Mouse (Mus musculus) intestine, embryonic 14.5 days (tissue): ENCODE measurements around the gene Gramd1c. TPM values are rescaled to one million over a fixed set of nuclear protein-coding genes. Genes with fewer than 3 reads are reported as not detected.

ENCODE experiments used
- ATAC-seq: fragments of 200-750 bp; cut with Nextera tagmentation; replicated peaks from 2 replicates; pipeline ENCODE4 v1.8.0; 2017; ENCODE audit warnings: low read depth, moderate number of reproducible peaks, moderate TSS enrichment, moderate library complexity; ENCODE audit not compliant: low FRiP score, low TSS enrichment
- DNase-seq: peaks from one replicate; pipeline ENCODE4 v3.0.0-alpha.2; 2018; ENCODE audit warnings: low spot score
- H3K27ac ChIP-seq: fragments of 300-500 bp; sonication (generic); 2 replicates; pipeline ENCODE4 v1.5.1; 2014; ENCODE audit warnings: low read depth, mild to moderate bottlenecking, control low read depth
- H3K27me3 ChIP-seq: fragments of 300-500 bp; sonication (generic); replicated peaks from 2 replicates; pipeline ENCODE4 v1.6.1; 2014; ENCODE audit warnings: low read length, control low read depth; ENCODE audit not compliant: control insufficient read depth, insufficient read depth
- H3K36me3 ChIP-seq: fragments of 300-500 bp; sonication (generic); 2 replicates; pipeline ENCODE4 v1.6.1; 2014; ENCODE audit warnings: low read length, control low read depth; ENCODE audit not compliant: control insufficient read depth, insufficient read depth
- H3K4me1 ChIP-seq: fragments of 300-500 bp; sonication (generic); replicated peaks from 2 replicates; pipeline ENCODE4 v1.6.1; 2014; ENCODE audit warnings: low read length, control low read depth, mixed read lengths; ENCODE audit not compliant: control insufficient read depth, insufficient read depth
- H3K4me2 ChIP-seq: fragments of 300-500 bp; sonication (generic); 2 replicates; pipeline ENCODE4 v1.6.1; 2014; ENCODE audit warnings: low read length
- H3K4me3 ChIP-seq: fragments of 300-500 bp; sonication (generic); 2 replicates; pipeline ENCODE4 v1.5.1; 2014; ENCODE audit warnings: low read depth, low read length, control low read depth, mixed read lengths
- H3K9ac ChIP-seq: fragments of 300-500 bp; sonication (generic); 2 replicates; pipeline ENCODE4 v1.6.1; 2014; ENCODE audit warnings: mild to moderate bottlenecking, low read length
- H3K9me3 ChIP-seq: fragments of 300-500 bp; sonication (generic); 2 replicates; pipeline ENCODE4 v1.6.1; 2016; ENCODE audit warnings: low read length, control low read depth; ENCODE audit not compliant: control insufficient read depth
- WGBS: fragments of 180-500 bp; shearing (Covaris S2); extraction: QIAGEN DNeasy Blood & Tissue Kit; methylation state at CpG from one replicate; pipeline ENCODE4 v1.1.7; 2014; 5-methylcytosine and 5-hydroxymethylcytosine counted together
- polyA plus RNA-seq: library from polyadenylated mRNA; unstranded; fragments of >200 nt; fragmentation: Nextera tagmentation; extraction: Ambion mirVana; gene quantifications from 2 replicates; pipeline ENCODE4 v1.2.1, GENCODE M21; 2014

Gene Gramd1c
- polyA plus RNA-seq, 1 experiment from 2014 or later: 7.2 TPM

- Histone ChIP-seq H3K27ac (no peak overlapping the region), H3K4me1 (no peaks in the 10 kb centered on the region), H3K9me3 (no peaks in the 10 kb centered on the region), H3K27me3 (no peaks in the 10 kb centered on the region), H3K9ac (no peak overlapping the region), H3K36me3 (no peaks in the 10 kb centered on the region), H3K4me2 (no peak overlapping the region), H3K4me3 (no peak overlapping the region)
- ATAC-seq (peak; percentile 47; the same call in 1 of the 2 replicates), DNase-seq (peak; percentile 48)
- 86% methylated on average over 5 of the region's 5 CpGs for WGBS
Observed at GRCm38 (mm10) chr16:44033365-44033764, 29.8 kb downstream of the Gramd1c start.

- peaks cover 7% of the 10 kb centered on the region; the same call in 1 of the 2 replicates for H3K4me1 ChIP-seq
- DNase-seq (peak; percentile 3), ATAC-seq (no peak)
- no peak overlapping the region for H3K4me2 ChIP-seq
- no peaks in the 10 kb centered on the region for H3K36me3 ChIP-seq
- no peak overlapping the region for H3K9ac ChIP-seq
- H3K4me3 ChIP-seq: no peak overlapping the region
- no peaks in the 10 kb centered on the region for H3K27me3 ChIP-seq
- no peaks in the 10 kb centered on the region for H3K9me3 ChIP-seq
- WGBS: 53% methylated on average over 2 of the region's 2 CpGs
- no peak overlapping the region for H3K27ac ChIP-seq
Observed at GRCm38 (mm10) chr16:44029273-44029672, 33.9 kb downstream of the Gramd1c start.

- H3K4me1 ChIP-seq: peaks cover 7% of the 10 kb centered on the region; the same call in 1 of the 2 replicates
- H3K27me3 ChIP-seq: no peaks in the 10 kb centered on the region
- no peak overlapping the region for H3K27ac ChIP-seq
- H3K9me3 ChIP-seq: no peaks in the 10 kb centered on the region
- WGBS: 52% methylated on average over 9 of the region's 9 CpGs
- no peaks in the 10 kb centered on the region for H3K36me3 ChIP-seq
- H3K4me2 ChIP-seq: no peak overlapping the region
- DNase-seq (peak; percentile 33), ATAC-seq (no peak)
- H3K9ac ChIP-seq: no peak overlapping the region
- no peak overlapping the region for H3K4me3 ChIP-seq
Observed at GRCm38 (mm10) chr16:44026822-44027221, 36.3 kb downstream of the Gramd1c start.

- peaks cover 7% of the 10 kb centered on the region; the same call in 1 of the 2 replicates for H3K4me1 ChIP-seq
- DNase-seq (no peak), ATAC-seq (no peak)
- H3K27ac ChIP-seq: no peak overlapping the region
- H3K9me3 ChIP-seq: no peaks in the 10 kb centered on the region
- no peak overlapping the region for H3K4me3 ChIP-seq
- no peaks in the 10 kb centered on the region for H3K36me3 ChIP-seq
- no peak overlapping the region for H3K4me2 ChIP-seq
- WGBS: 72% methylated on average over 6 of the region's 6 CpGs
- no peaks in the 10 kb centered on the region for H3K27me3 ChIP-seq
- no peak overlapping the region for H3K9ac ChIP-seq
Observed at GRCm38 (mm10) chr16:44026210-44026609, 36.9 kb downstream of the Gramd1c start.

GRCm38 (mm10) chr16:44018986-44019548 lies 44.1 kb downstream of the Gramd1c start:
- Histone ChIP-seq H3K4me3 (no peak overlapping the region), H3K4me1 (no peaks in the 10 kb centered on the region), H3K27ac (no peak overlapping the region), H3K27me3 (no peaks in the 10 kb centered on the region), H3K36me3 (no peaks in the 10 kb centered on the region), H3K9ac (no peak overlapping the region), H3K9me3 (no peaks in the 10 kb centered on the region), H3K4me2 (no peak overlapping the region)
- WGBS: 63% methylated on average over 2 of the region's 2 CpGs
- ATAC-seq (no peak), DNase-seq (no peak)

- Histone ChIP-seq H3K4me2 (no peak overlapping the region), H3K4me3 (no peak overlapping the region), H3K36me3 (no peaks in the 10 kb centered on the region), H3K27me3 (no peaks in the 10 kb centered on the region), H3K9me3 (no peaks in the 10 kb centered on the region), H3K9ac (no peak overlapping the region), H3K27ac (no peak overlapping the region), H3K4me1 (no peaks in the 10 kb centered on the region)
- ATAC-seq (0 out of 2 replicates have a peak, but pooled peaks have one; percentile 32), DNase-seq (peak; percentile 52)
- 45% methylated on average over 7 of the region's 7 CpGs for WGBS
Observed at GRCm38 (mm10) chr16:44018372-44018771, 44.8 kb downstream of the Gramd1c start.

GRCm38 (mm10) chr16:44017707-44018106 lies 45.4 kb downstream of the Gramd1c start:
- Histone ChIP-seq H3K27me3 (no peaks in the 10 kb centered on the region), H3K4me2 (no peak overlapping the region), H3K4me1 (no peaks in the 10 kb centered on the region), H3K27ac (no peak overlapping the region), H3K36me3 (no peaks in the 10 kb centered on the region), H3K9ac (no peak overlapping the region), H3K4me3 (no peak overlapping the region), H3K9me3 (no peaks in the 10 kb centered on the region)
- no peak for ATAC-seq
- WGBS: 82% methylated on average over 4 of the region's 4 CpGs
- peak; percentile 13 for DNase-seq

- H3K9me3 ChIP-seq: no peaks in the 10 kb centered on the region
- H3K9ac ChIP-seq: peak overlapping the region; percentile 34; the same call in 1 of the 2 replicates
- H3K4me3 ChIP-seq: peak overlapping the region; percentile 36
- no peaks in the 10 kb centered on the region for H3K27me3 ChIP-seq
- H3K4me2 ChIP-seq: peak overlapping the region; percentile 44
- DNase-seq: peak; percentile 69
- WGBS: 8% methylated on average over 11 of the region's 11 CpGs
- H3K4me1 ChIP-seq: no peaks in the 10 kb centered on the region
- H3K36me3 ChIP-seq: no peaks in the 10 kb centered on the region
- no peak overlapping the region for H3K27ac ChIP-seq
- peak; percentile 89 for ATAC-seq
Observed at GRCm38 (mm10) chr16:44016164-44016563, 47.0 kb downstream of the Gramd1c start.
